ENCODE assay signal across 9 mouse cellular contexts in genomic region chr5:52064804-52065451, GRCm38 (mm10).
DNase-seq lines count a peak whose midpoint lies in the region; ATAC-seq and TF ChIP-seq lines count a peak whose summit lies in the region.
"Had no signal": no experiment of that assay in that cellular context is flagged by ENCODE, and none has a peak within 500 bp of the region (broad histone marks: within the 10 kb centered on the region; RNA-seq: fewer than 3 reads in every experiment).

No protein-coding gene starts in this region.

- TF ChIP-seq POLR2A in ES-Bruce4 (IDR thresholded peaks at IDR 0.05; ENCODE audit: insufficient read depth, low read length) = no peak
- TF ChIP-seq POLR2A in testis, adult 2 months (IDR thresholded peaks at IDR 0.05; ENCODE audit: control insufficient read depth, low read depth, low read length) = no peak

- intact Hi-C loops in heart, postnatal 14 days (cut with DNase I) = loop anchor here (2.0 to 10.0 kb wide), 4 partner anchors 156 to 1310 kb away; no protein-coding TSS in a partner anchor

- H3K4me1 ChIP-seq in ES-Bruce4 (ENCODE audit: control insufficient read depth, insufficient read depth, low read length) = no peaks in the 10 kb centered on the region
- H3K4me1 ChIP-seq in forebrain, embryonic 11.5 days (replicated peaks; ENCODE audit: control insufficient read depth, insufficient read depth, low read length) = no peaks in the 10 kb centered on the region
- H3K4me1 ChIP-seq in liver, postnatal 0 days (ENCODE audit: insufficient read depth) = no peaks in the 10 kb centered on the region
- no peaks in the 10 kb centered on the region for H3K4me1 ChIP-seq in neural tube, embryonic 14.5 days (ENCODE audit: control insufficient read depth, insufficient read depth, low read length)
- H3K4me1 ChIP-seq in testis, adult 2 months (ENCODE audit: control insufficient read depth, insufficient read depth, low read length) = peaks cover 5% of the 10 kb centered on the region
- H3K4me1 ChIP-seq: limb, embryonic 15.5 days had no signal

- no peak overlapping the region for H3K27ac ChIP-seq in ES-Bruce4 (ENCODE audit: insufficient read depth, low read length)
- no peak overlapping the region for H3K27ac ChIP-seq in forebrain, embryonic 11.5 days (ENCODE audit: low read depth, low read length)
- H3K27ac ChIP-seq in liver, postnatal 0 days (ENCODE audit: low read depth) = no peak overlapping the region
- H3K27ac ChIP-seq in neural tube, embryonic 14.5 days (ENCODE audit: low read depth, low read length) = no peak overlapping the region
- H3K27ac ChIP-seq in testis, adult 2 months (ENCODE audit: control insufficient read depth, insufficient read depth, low read depth, low read length) = no peak overlapping the region
- H3K27ac ChIP-seq: limb, embryonic 15.5 days had no signal

- TF ChIP-seq CTCF in ES-Bruce4 (IDR thresholded peaks at IDR 0.05; ENCODE audit: low read depth, low read length) = peak; percentile 98
- peak; percentile 98 for TF ChIP-seq CTCF in liver, postnatal 0 days (IDR thresholded peaks at IDR 0.05; ENCODE audit: low read depth)
- TF ChIP-seq CTCF in testis, adult 2 months (IDR thresholded peaks at IDR 0.05; ENCODE audit: control insufficient read depth, insufficient read depth, insufficient replicate concordance, low read depth, low read length) = peak; percentile 98

- 0 out of 2 replicates have a peak, but pooled peaks have one; percentile 40 for TF ChIP-seq EP300 in ES-Bruce4 (IDR thresholded peaks at IDR 0.05; ENCODE audit: insufficient read depth, low read depth, low read length)
- no peak for TF ChIP-seq EP300 in liver, postnatal 0 days (IDR thresholded peaks at IDR 0.05; ENCODE audit: low read depth)

- no peaks in the 10 kb centered on the region for H3K36me3 ChIP-seq in ES-Bruce4 (ENCODE audit: control insufficient read depth, insufficient read depth, low read length, poor library complexity, severe bottlenecking)
- no peaks in the 10 kb centered on the region for H3K36me3 ChIP-seq in forebrain, embryonic 11.5 days (ENCODE audit: control insufficient read depth, insufficient read depth, low read length)
- no peaks in the 10 kb centered on the region for H3K36me3 ChIP-seq in liver, postnatal 0 days (replicated peaks; ENCODE audit: insufficient read depth, low read length)
- H3K36me3 ChIP-seq in neural tube, embryonic 14.5 days (ENCODE audit: control insufficient read depth, insufficient read depth, low read length) = no peaks in the 10 kb centered on the region
- no peaks in the 10 kb centered on the region for H3K36me3 ChIP-seq in testis, adult 2 months (ENCODE audit: control insufficient read depth, insufficient read depth, low read length)
- H3K36me3 ChIP-seq: limb, embryonic 15.5 days had no signal

- H3K27me3 ChIP-seq in ES-Bruce4 (ENCODE audit: control insufficient read depth, insufficient read depth, low read length, poor library complexity, severe bottlenecking) = 0 out of 2 replicates have a peak, but pooled peaks cover 2% of the 10 kb centered on the region
- no peaks in the 10 kb centered on the region for H3K27me3 ChIP-seq in forebrain, embryonic 11.5 days (ENCODE audit: control insufficient read depth, insufficient read depth, low read length)
- 0 out of 2 replicates have a peak, but pooled peaks cover 3% of the 10 kb centered on the region for H3K27me3 ChIP-seq in liver, postnatal 0 days (ENCODE audit: insufficient read depth, low read length)
- H3K27me3 ChIP-seq in neural tube, embryonic 14.5 days (ENCODE audit: control insufficient read depth, insufficient read depth, low read length) = no peaks in the 10 kb centered on the region
- H3K27me3 ChIP-seq in testis, adult 2 months (ENCODE audit: control insufficient read depth, insufficient read depth, low read length) = no peaks in the 10 kb centered on the region

- no peak overlapping the region for H3K9ac ChIP-seq in ES-Bruce4 (ENCODE audit: low read depth, poor library complexity, severe bottlenecking)
- H3K9ac ChIP-seq in forebrain, embryonic 11.5 days (ENCODE audit: low read length) = no peak overlapping the region
- H3K9ac ChIP-seq in liver, postnatal 0 days (replicated peaks) = no peak overlapping the region
- H3K9ac ChIP-seq in neural tube, embryonic 14.5 days (replicated peaks; ENCODE audit: low read depth, low read length) = no peak overlapping the region
- H3K9ac ChIP-seq: limb, embryonic 15.5 days had no signal

- no peaks in the 10 kb centered on the region for H3K9me3 ChIP-seq in ES-Bruce4 (replicated peaks; ENCODE audit: control insufficient read depth, insufficient read depth, low read length, poor library complexity, severe bottlenecking)
- no peaks in the 10 kb centered on the region for H3K9me3 ChIP-seq in forebrain, embryonic 11.5 days (ENCODE audit: control insufficient read depth, low read length)
- H3K9me3 ChIP-seq in liver, postnatal 0 days (ENCODE audit: low read length) = no peaks in the 10 kb centered on the region
- no peaks in the 10 kb centered on the region for H3K9me3 ChIP-seq in neural tube, embryonic 14.5 days (ENCODE audit: control insufficient read depth, low read length)
- H3K9me3 ChIP-seq: limb, embryonic 15.5 days had no signal

- 37% methylated on average over 16 of the region's 16 CpGs for WGBS in forebrain, embryonic 11.5 days
- WGBS in liver, postnatal 0 days (ENCODE audit: insufficient replicate concordance) = 35% methylated on average over 16 of the region's 16 CpGs
- WGBS in neural tube, embryonic 14.5 days = 36% methylated on average over 16 of the region's 16 CpGs

- DNase-seq in c-Kit-positive CD71-positive TER-119-negative erythroid progenitor cells, embryonic 14.5 days (ENCODE audit: low read depth) = peak; percentile 63
- peak; percentile 90 for DNase-seq in forebrain, embryonic 11.5 days (ENCODE audit: low spot score)
- peak; percentile 84 to 90 for DNase-seq in heart, postnatal 14 days
- peak; percentile 93 for DNase-seq in kidney, postnatal 4 days
- DNase-seq in liver, postnatal 0 days = peak; percentile 85

- peak; percentile 92 for ATAC-seq in forebrain, embryonic 11.5 days (replicated peaks; ENCODE audit: low FRiP score)
- ATAC-seq in liver, postnatal 0 days = peak; percentile 64
- ATAC-seq in neural tube, embryonic 14.5 days (ENCODE audit: low read depth) = peak; percentile 93

- no peak overlapping the region for H3K4me3 ChIP-seq in ES-Bruce4 (ENCODE audit: low read depth, low read length)
- H3K4me3 ChIP-seq in forebrain, embryonic 11.5 days (ENCODE audit: low read depth, low read length) = no peak overlapping the region
- no peak overlapping the region for H3K4me3 ChIP-seq in liver, postnatal 0 days (ENCODE audit: low read depth, low read length)
- no peak overlapping the region for H3K4me3 ChIP-seq in neural tube, embryonic 14.5 days (ENCODE audit: low read depth, low read length)
- H3K4me3 ChIP-seq in testis, adult 2 months (ENCODE audit: control insufficient read depth, low read depth, low read length) = no peak overlapping the region; the same call in 1 of the 2 replicates
- H3K4me3 ChIP-seq: limb, embryonic 15.5 days had no signal

- H3K4me2 ChIP-seq in forebrain, embryonic 11.5 days (ENCODE audit: low read depth, low read length, severe bottlenecking) = no peak overlapping the region
- H3K4me2 ChIP-seq in liver, postnatal 0 days (ENCODE audit: low read depth, low read length) = no peak overlapping the region
- H3K4me2 ChIP-seq in neural tube, embryonic 14.5 days (ENCODE audit: low read depth, low read length) = no peak overlapping the region
- H3K4me2 ChIP-seq: limb, embryonic 15.5 days had no signal
